Mouse (Mus musculus): ENCODE results near the gene Dnmt3a. TPM values are rescaled to one million over a fixed set of nuclear protein-coding genes. Genes with fewer than 3 reads are reported as not detected.

Dnmt3a gene
- total and polyA plus RNA-seq, 3 experiments = 15.5 to 61.5 (median 23.4) TPM

- H3K4me1 ChIP-seq (ENCODE audit: control insufficient read depth in 1 of 2, insufficient read depth in 2 of 2) = peaks cover 9 to 27% of the 10 kb centered on the region in 2 experiments
- in situ Hi-C loops (cut with MboI; ENCODE audit: low pct_ligation_motif_present, low pct_unique_long_range_greater_than_20kb, low sequenced_read_pairs) = no loop called here
- H3K9ac ChIP-seq (ENCODE audit: insufficient read depth, low read depth) = no peak overlapping the region
- H3K27me3 ChIP-seq (replicated peaks) = no peaks in the 10 kb centered on the region
- no peaks in the 10 kb centered on the region for H3K9me3 ChIP-seq (replicated peaks; ENCODE audit: low read length)
- no peak overlapping the region for H3K27ac ChIP-seq (ENCODE audit: insufficient read depth, low read depth)
- no peaks in the 10 kb centered on the region for H3K79me2 ChIP-seq (replicated peaks; ENCODE audit: control insufficient read depth, extremely low read depth, insufficient read depth, poor library complexity, severe bottlenecking)
- dilution Hi-C loops (cut with MboI; ENCODE audit: extremely low pct_ligation_motif_present, extremely low pct_unique_long_range_greater_than_20kb, low sequenced_read_pairs) = no loop called here
- DNase-seq (ENCODE audit: extremely low read depth) = no peak
- H3K4me3 ChIP-seq (replicated peaks in 1 of 3; ENCODE audit: low read depth in 2 of 3, low read length in 2 of 3, poor library complexity in 1 of 3) = no peak overlapping the region
- no peak overlapping the region for H3K4me2 ChIP-seq (ENCODE audit: insufficient read depth, low read depth, poor library complexity, severe bottlenecking)
- no peak for TF ChIP-seq USF2 (conservative IDR thresholded peaks at IDR 0.05; ENCODE audit: low read depth, low read length)
- TF ChIP-seq EP300 (IDR thresholded peaks at IDR 0.05; ENCODE audit: low read length) = no peak
- TF ChIP-seq NELFE (IDR thresholded peaks at IDR 0.05; ENCODE audit: low read depth, low read length) = no peak
- TF ChIP-seq JUND (conservative IDR thresholded peaks at IDR 0.05; ENCODE audit: low read depth, low read length) = no peak
- TF ChIP-seq ZNF384 (IDR thresholded peaks at IDR 0.05; ENCODE audit: low read depth, low read length) = no peak
- TF ChIP-seq SIN3A (IDR thresholded peaks at IDR 0.05; ENCODE audit: low read length) = no peak
- no peak for TF ChIP-seq MEF2A (IDR thresholded peaks at IDR 0.05; ENCODE audit: borderline replicate concordance, low read depth, low read length)
- TF ChIP-seq POLR2AphosphoS2 (IDR thresholded peaks at IDR 0.05; ENCODE audit: low read depth, low read length) = no peak
- TF ChIP-seq KAT2A (IDR thresholded peaks at IDR 0.05; ENCODE audit: insufficient replicate concordance, low read length) = no peak
- TF ChIP-seq NRF1 (IDR thresholded peaks at IDR 0.05; ENCODE audit: low read depth, low read length) = no peak
- no peak for TF ChIP-seq E2F4 (IDR thresholded peaks at IDR 0.05; ENCODE audit: insufficient replicate concordance, low read depth, low read length)
- TF ChIP-seq MAFK (IDR thresholded peaks at IDR 0.05; ENCODE audit: insufficient replicate concordance, low read length) = no peak
- no peak for TF ChIP-seq JUN (IDR thresholded peaks at IDR 0.05; ENCODE audit: insufficient read depth, low read depth, low read length)
- TF ChIP-seq RCOR1 (conservative IDR thresholded peaks at IDR 0.05; ENCODE audit: low read depth, low read length) = no peak
- TF ChIP-seq HCFC1 (IDR thresholded peaks at IDR 0.05; ENCODE audit: low read depth, low read length) = no peak
- no peak for TF ChIP-seq SMC3 (IDR thresholded peaks at IDR 0.05; ENCODE audit: low read depth, low read length)
- TF ChIP-seq MAX (IDR thresholded peaks at IDR 0.05; ENCODE audit: low read length) = no peak
- TF ChIP-seq MAZ (IDR thresholded peaks at IDR 0.05; ENCODE audit: low read depth, low read length) = no peak
- no peak for TF ChIP-seq IRF4 (IDR thresholded peaks at IDR 0.05; ENCODE audit: low read depth, low read length)
- no peak for TF ChIP-seq MYC (IDR thresholded peaks at IDR 0.05; ENCODE audit: low read depth, low read length)
- H3K36me3 ChIP-seq (replicated peaks in 1 of 2; ENCODE audit: control insufficient read depth in 1 of 2, insufficient read depth in 1 of 2, low read length in 1 of 2) = no peaks in the 10 kb centered on the region
These were observed 38.4 kb upstream of the Dnmt3a start for GRCm38 (mm10) chr12:3767360-3767759.

DNA sequence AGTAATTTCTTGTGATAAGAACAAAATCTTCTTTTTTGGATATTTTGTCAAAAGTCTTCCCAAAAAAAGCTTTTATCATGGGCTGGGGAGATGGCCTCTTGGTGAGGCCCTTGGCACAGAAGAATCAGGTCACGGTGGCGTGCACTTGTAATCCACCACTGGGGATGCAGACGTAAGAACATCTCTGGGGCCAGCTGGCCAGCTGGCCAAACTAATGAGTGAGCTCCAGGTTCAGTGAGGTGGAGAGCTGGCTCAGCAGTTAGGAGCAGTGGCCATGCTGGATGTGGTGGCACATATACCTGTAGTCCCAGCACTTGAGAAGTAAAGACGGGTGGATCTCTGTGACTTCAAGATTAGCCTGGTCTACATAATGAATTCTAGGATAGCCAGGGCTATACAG is 37.4 kb upstream of the Dnmt3a start:
- dilution Hi-C loops (cut with MboI; ENCODE audit: extremely low pct_ligation_motif_present, extremely low pct_unique_long_range_greater_than_20kb, low sequenced_read_pairs) (no loop called here), in situ Hi-C loops (cut with MboI; ENCODE audit: low pct_ligation_motif_present, low pct_unique_long_range_greater_than_20kb, low sequenced_read_pairs) (no loop called here)
- no peak overlapping the region for H3K9ac ChIP-seq (ENCODE audit: insufficient read depth, low read depth)
- no peak overlapping the region for H3K4me3 ChIP-seq (replicated peaks in 1 of 3; ENCODE audit: low read depth in 2 of 3, low read length in 2 of 3, poor library complexity in 1 of 3)
- no peak for DNase-seq (ENCODE audit: extremely low read depth)
- peaks cover 0 to 9% of the 10 kb centered on the region in 2 experiments for H3K36me3 ChIP-seq (replicated peaks in 1 of 2; ENCODE audit: control insufficient read depth in 1 of 2, insufficient read depth in 1 of 2, low read length in 1 of 2)
- H3K4me1 ChIP-seq (ENCODE audit: control insufficient read depth in 1 of 2, insufficient read depth in 2 of 2) = peaks cover 13 to 37% of the 10 kb centered on the region in 2 experiments
- no peaks in the 10 kb centered on the region for H3K79me2 ChIP-seq (replicated peaks; ENCODE audit: control insufficient read depth, extremely low read depth, insufficient read depth, poor library complexity, severe bottlenecking)
- H3K27ac ChIP-seq (ENCODE audit: insufficient read depth, low read depth) = no peak overlapping the region
- H3K9me3 ChIP-seq (replicated peaks; ENCODE audit: low read length) = no peaks in the 10 kb centered on the region
- no peak for TF ChIP-seq EP300 (IDR thresholded peaks at IDR 0.05; ENCODE audit: low read length)
- no peak for TF ChIP-seq PAX5 (IDR thresholded peaks at IDR 0.05; ENCODE audit: low read length)
- TF ChIP-seq MAZ (IDR thresholded peaks at IDR 0.05; ENCODE audit: low read depth, low read length) = no peak
- no peak for TF ChIP-seq POLR2A (IDR thresholded peaks at IDR 0.05; ENCODE audit: low read depth, low read length)
- TF ChIP-seq MAFK (IDR thresholded peaks at IDR 0.05; ENCODE audit: insufficient replicate concordance, low read length) = no peak
- TF ChIP-seq SMC3 (IDR thresholded peaks at IDR 0.05; ENCODE audit: low read depth, low read length) = no peak
- TF ChIP-seq CTCF (conservative IDR thresholded peaks at IDR 0.05 in 1 of 2, IDR thresholded peaks at IDR 0.05 in 1 of 2; ENCODE audit: low read depth in 2 of 2, low read length in 2 of 2) = no peak
- no peak for TF ChIP-seq TCF12 (IDR thresholded peaks at IDR 0.05; ENCODE audit: low read depth, low read length)
- TF ChIP-seq RAD21 (IDR thresholded peaks at IDR 0.05; ENCODE audit: low read depth, low read length) = no peak
- TF ChIP-seq GABPA (IDR thresholded peaks at IDR 0.05; ENCODE audit: insufficient replicate concordance, low read depth, low read length) = no peak
- TF ChIP-seq BHLHE40 (IDR thresholded peaks at IDR 0.05; ENCODE audit: low read depth, low read length) = no peak
- no peak for TF ChIP-seq USF2 (conservative IDR thresholded peaks at IDR 0.05; ENCODE audit: low read depth, low read length)
- no peak for TF ChIP-seq UBTF (IDR thresholded peaks at IDR 0.05; ENCODE audit: low read depth, low read length)
- no peak for TF ChIP-seq JUN (IDR thresholded peaks at IDR 0.05; ENCODE audit: insufficient read depth, low read depth, low read length)
- TF ChIP-seq MXI1 (IDR thresholded peaks at IDR 0.05; ENCODE audit: low read depth, low read length) = no peak
- no peak for TF ChIP-seq JUND (conservative IDR thresholded peaks at IDR 0.05; ENCODE audit: low read depth, low read length)
- TF ChIP-seq CHD2 (IDR thresholded peaks at IDR 0.05; ENCODE audit: low read length) = no peak
- TF ChIP-seq TBP (conservative IDR thresholded peaks at IDR 0.05; ENCODE audit: low read depth, low read length) = no peak
- no peak for TF ChIP-seq ZMIZ1 (IDR thresholded peaks at IDR 0.05; ENCODE audit: low read depth, low read length)
- TF ChIP-seq POLR2AphosphoS2 (IDR thresholded peaks at IDR 0.05; ENCODE audit: low read depth, low read length) = no peak
- H3K27me3 ChIP-seq (replicated peaks) = no peaks in the 10 kb centered on the region
- no peak overlapping the region for H3K4me2 ChIP-seq (ENCODE audit: insufficient read depth, low read depth, poor library complexity, severe bottlenecking)

Measured in CH12.LX (cell line).